Mouse (Mus musculus): Measurements from ENCODE around the gene Nlrp3.

DNA sequence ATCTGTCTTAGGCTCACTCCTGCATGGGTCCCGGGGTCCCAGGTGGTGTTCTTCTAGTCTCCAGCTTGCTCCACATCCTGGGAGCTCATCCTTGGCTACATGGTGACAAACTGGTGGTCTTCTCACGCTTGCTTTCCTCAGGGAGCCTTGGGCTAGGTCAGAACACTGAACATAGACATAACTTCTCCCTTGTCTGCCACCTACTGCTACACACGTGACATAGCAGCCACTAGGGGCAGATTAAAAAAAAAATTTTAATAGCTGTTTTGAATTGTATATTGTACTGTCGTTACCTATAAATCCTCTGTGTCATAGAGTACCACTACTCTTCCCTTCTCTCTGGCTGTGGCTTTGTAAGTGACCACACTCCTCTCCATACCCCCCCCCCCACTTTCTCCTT, 54.7 kb downstream of the Nlrp3 start:
- TF ChIP-seq CTCF (IDR thresholded peaks at IDR 0.05; ENCODE audit: extremely low read depth, insufficient read depth, insufficient read length, insufficient replicate concordance) (no peak), POLR2A (IDR thresholded peaks at IDR 0.05; ENCODE audit: low read depth, low read length) (no peak)

Measured in spleen, adult 2 months (tissue).